Mouse (Mus musculus) thymus, postnatal 10 days (tissue): ENCODE measurements around the gene Wdfy4.

Experiments
- DNase-seq, 2 experiments: peaks; one replicate each; pipeline ENCODE4 v3.0.0; 2021; ENCODE audit warnings: low spot score in 2 of 2

Gene Wdfy4

GRCm38 (mm10) chr14:33185068-33185800 is at the start of gene Wdfy4:
Wdfy4 (minus strand) TSS chr14:33185508.
- DNase-seq = no peak

- DNase-seq = no peak
Measured at GRCm38 (mm10) chr14:33232048-33232447, 46.7 kb upstream of the Wdfy4 start.

- DNase-seq = no peak
Measured at GRCm38 (mm10) chr14:33231311-33231710, 46.0 kb upstream of the Wdfy4 start.

GRCm38 (mm10) chr14:33230672-33231071 is 45.4 kb upstream of the Wdfy4 start:
- DNase-seq = no peak

GRCm38 (mm10) chr14:33225235-33225634 is 39.9 kb upstream of the Wdfy4 start:
- no peak for DNase-seq

GRCm38 (mm10) chr14:33216343-33217208 is 31.3 kb upstream of the Wdfy4 start:
- DNase-seq = no peak

- DNase-seq = no peak
Measured at GRCm38 (mm10) chr14:33215163-33215562, 29.9 kb upstream of the Wdfy4 start.

GRCm38 (mm10) chr14:33214767-33215128 is 29.4 kb upstream of the Wdfy4 start:
- no peak for DNase-seq

GRCm38 (mm10) chr14:33213823-33214766 is 28.8 kb upstream of the Wdfy4 start, which contains the start of gene Arhgap22:
Arhgap22 (plus strand) TSS chr14:33214026.
- DNase-seq = peak; percentile 25 to 75

GRCm38 (mm10) chr14:33212958-33213309 is 27.6 kb upstream of the Wdfy4 start:
- no peak for DNase-seq

- no peak for DNase-seq
Measured at GRCm38 (mm10) chr14:33212271-33212957, 27.1 kb upstream of the Wdfy4 start.

- no peak for DNase-seq
Measured at GRCm38 (mm10) chr14:33210806-33211205, 25.5 kb upstream of the Wdfy4 start.

GRCm38 (mm10) chr14:33208331-33208730 is 23.0 kb upstream of the Wdfy4 start:
- DNase-seq = no peak

GRCm38 (mm10) chr14:33207011-33207410 is 21.7 kb upstream of the Wdfy4 start:
- peak in 1 of 2 experiments; percentile 37 for DNase-seq

- no peak for DNase-seq
Measured at GRCm38 (mm10) chr14:33205280-33205965, 20.1 kb upstream of the Wdfy4 start.

GRCm38 (mm10) chr14:33203777-33204176 is 18.5 kb upstream of the Wdfy4 start:
- DNase-seq = no peak

- DNase-seq = no peak
Measured at GRCm38 (mm10) chr14:33202885-33203284, 17.6 kb upstream of the Wdfy4 start.

GRCm38 (mm10) chr14:33202161-33202560 is 16.9 kb upstream of the Wdfy4 start:
- DNase-seq = no peak

GRCm38 (mm10) chr14:33194241-33194640 is 8.9 kb upstream of the Wdfy4 start:
- no peak for DNase-seq

- no peak for DNase-seq
Measured at GRCm38 (mm10) chr14:33193762-33194161, 8.5 kb upstream of the Wdfy4 start.

GRCm38 (mm10) chr14:33190646-33191045 is 5.3 kb upstream of the Wdfy4 start:
- no peak for DNase-seq
